In the genomic region with DNA sequence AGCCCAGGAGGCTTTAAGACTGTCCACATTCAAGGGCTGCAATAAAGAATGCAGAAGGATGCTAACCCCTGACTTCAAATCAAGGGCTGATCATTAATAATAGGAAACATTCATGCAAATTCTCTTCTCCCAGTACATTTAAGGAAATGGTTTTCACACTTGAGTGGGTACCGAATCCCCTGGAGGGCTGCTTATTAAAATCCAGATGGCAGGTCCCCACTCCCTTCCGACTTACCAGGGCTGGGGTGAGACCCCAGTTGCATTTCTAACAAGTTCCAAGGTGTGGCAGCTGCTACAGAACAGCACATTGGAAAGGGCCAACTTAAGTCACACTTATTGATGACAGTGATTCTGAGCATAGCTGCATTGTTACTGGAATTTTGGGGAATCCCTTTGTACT, we compare ENCODE assay signal across 13 mouse cellular contexts.
"Had no signal": no experiment of that assay in that cellular context is flagged by ENCODE, and none has a peak within 500 bp of the region (broad histone marks: within the 10 kb centered on the region; RNA-seq: fewer than 3 reads in every experiment).

No protein-coding gene starts in this region.

- ATAC-seq: liver, postnatal 0 days; midbrain, embryonic 13.5 days had no signal

- DNase-seq: kidney, postnatal 36 days; layer of hippocampus, adult 9-11 months; layer of hippocampus, postnatal 36 days; liver; liver, embryonic 13.5 days; liver, postnatal 0 days; lung, postnatal 14 days; right cerebral cortex, postnatal 25 days; thymus, postnatal 36 days had no signal

- H3K27ac ChIP-seq: limb, embryonic 12.5 days; liver, embryonic 13.5 days; lung, embryonic 15.5 days; midbrain, embryonic 13.5 days; neural tube, embryonic 12.5 days had no signal

- H3K36me3 ChIP-seq: limb, embryonic 12.5 days; liver, embryonic 13.5 days; lung, embryonic 15.5 days; midbrain, embryonic 13.5 days; neural tube, embryonic 12.5 days had no signal

- H3K9me3 ChIP-seq: limb, embryonic 12.5 days; liver, embryonic 13.5 days; lung, embryonic 15.5 days; midbrain, embryonic 13.5 days; neural tube, embryonic 12.5 days had no signal

- H3K27me3 ChIP-seq: limb, embryonic 12.5 days; liver, embryonic 13.5 days; lung, embryonic 15.5 days; neural tube, embryonic 12.5 days had no signal

- H3K4me2 ChIP-seq: limb, embryonic 12.5 days; liver, embryonic 13.5 days; lung, embryonic 15.5 days; midbrain, embryonic 13.5 days; neural tube, embryonic 12.5 days had no signal

- H3K4me1 ChIP-seq: lung, embryonic 15.5 days; neural tube, embryonic 12.5 days had no signal

- H3K9ac ChIP-seq: limb, embryonic 12.5 days; liver, embryonic 13.5 days; liver, postnatal 0 days; lung, embryonic 15.5 days; midbrain, embryonic 13.5 days; neural tube, embryonic 12.5 days had no signal

- H3K4me3 ChIP-seq: limb, embryonic 12.5 days; liver, embryonic 13.5 days; lung, embryonic 15.5 days; midbrain, embryonic 13.5 days; neural tube, embryonic 12.5 days had no signal
